Mouse (Mus musculus) lung, postnatal 0 days (tissue): Measurements from ENCODE around the gene Baiap2l1.

ENCODE experiments used
- CTCF ChIP-seq: IDR thresholded peaks from 2 replicates; pipeline ENCODE4 v1.5.1; 2016; ENCODE audit warnings: antibody characterized with exemption, mild to moderate bottlenecking
- EP300 ChIP-seq: IDR thresholded peaks from 2 replicates; pipeline ENCODE4 v1.6.1; 2016; ENCODE audit warnings: antibody characterized with exemption, mild to moderate bottlenecking, control low read depth

DNA sequence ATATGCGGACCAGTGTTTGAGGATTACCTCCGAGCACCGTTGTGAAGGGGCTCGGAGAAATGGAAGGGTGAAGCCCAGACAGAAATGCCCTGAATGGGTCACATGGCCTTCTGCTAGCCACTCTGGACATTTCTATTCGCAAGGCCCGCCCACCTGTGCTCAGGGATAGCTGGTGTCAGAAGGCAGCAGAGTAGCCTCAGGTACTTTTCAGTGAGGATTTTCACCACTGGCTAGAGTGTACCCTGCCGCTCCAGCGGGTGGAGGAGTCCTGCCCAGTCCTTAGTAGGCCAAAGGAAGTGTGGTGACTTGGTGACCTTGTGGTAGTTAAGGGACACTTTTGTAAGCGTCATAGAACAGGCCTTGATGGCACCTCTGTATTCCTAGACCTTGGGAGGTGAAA is 96.6 kb downstream of the Baiap2l1 start:
- TF ChIP-seq CTCF = no peak
- TF ChIP-seq EP300 = no peak
